ENCODE assay signal across 29 mouse cellular contexts in the genomic region with DNA sequence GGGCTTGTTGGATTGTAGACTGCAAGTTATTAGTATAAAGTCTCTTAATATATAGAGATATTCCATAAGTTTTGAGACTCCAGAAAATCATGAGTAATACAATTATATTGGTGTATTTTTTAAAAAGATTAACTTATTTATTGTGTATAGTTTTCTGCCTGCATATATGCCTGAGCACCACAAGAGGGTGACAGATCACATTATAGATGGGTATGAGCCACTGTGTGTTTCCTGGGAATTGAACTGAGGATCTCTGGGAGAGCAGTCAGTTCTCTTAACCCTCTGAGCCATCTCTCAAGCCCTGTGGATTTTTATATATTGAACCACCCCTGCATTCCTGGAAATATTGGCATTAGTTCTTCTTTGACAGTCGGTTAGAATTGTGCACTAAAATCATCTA. TPM values are rescaled to one million over a fixed set of nuclear protein-coding genes. Genes with fewer than 3 reads are reported as not detected.
DNase-seq lines count a peak whose midpoint lies in the region; ATAC-seq and TF ChIP-seq lines count a peak whose summit lies in the region.
"Had no signal": no experiment of that assay in that cellular context is flagged by ENCODE, and none has a peak within 500 bp of the region (broad histone marks: within the 10 kb centered on the region; RNA-seq: fewer than 3 reads in every experiment).

No protein-coding gene starts in this region.

- TF ChIP-seq EP300 in heart, adult 2 months (IDR thresholded peaks at IDR 0.05; ENCODE audit: insufficient read depth, low read depth, low read length), result no peak
- TF ChIP-seq EP300 in ES-Bruce4 (IDR thresholded peaks at IDR 0.05; ENCODE audit: insufficient read depth, low read depth, low read length), result no peak
- TF ChIP-seq EP300 in MEL (IDR thresholded peaks at IDR 0.05; ENCODE audit: low read depth in 1 of 2, low read length in 2 of 2), result no peak
- no peak for TF ChIP-seq EP300 in stomach, postnatal 0 days (optimal IDR thresholded peaks at IDR 0.05)

- TF ChIP-seq POLR2A in heart, adult 2 months (IDR thresholded peaks at IDR 0.05; ENCODE audit: insufficient read depth, low read depth, low read length), result no peak
- TF ChIP-seq POLR2A in ES-Bruce4 (IDR thresholded peaks at IDR 0.05; ENCODE audit: insufficient read depth, low read length) (no peak), MEL (IDR thresholded peaks at IDR 0.05; ENCODE audit: control insufficient read depth in 1 of 2, insufficient read depth in 1 of 2, low read depth in 1 of 2, low read length in 2 of 2, poor library complexity in 1 of 2) (no peak)

- H3K4me1 ChIP-seq in heart, adult 2 months (ENCODE audit: control insufficient read depth, insufficient read depth, low read length), result no peaks in the 10 kb centered on the region
- no peaks in the 10 kb centered on the region for H3K4me1 ChIP-seq in ES-Bruce4 (ENCODE audit: control insufficient read depth, insufficient read depth, low read length)
- H3K4me1 ChIP-seq in MEL (ENCODE audit: control insufficient read depth in 1 of 2, insufficient read depth in 2 of 2, low read length in 2 of 2), result no peaks in the 10 kb centered on the region
- H3K4me1 ChIP-seq in stomach, postnatal 0 days (replicated peaks; ENCODE audit: control insufficient read depth, insufficient read depth), result no peaks in the 10 kb centered on the region
- H3K4me1 ChIP-seq: embryonic facial prominence, embryonic 12.5 days; embryonic facial prominence, embryonic 15.5 days; heart, embryonic 13.5 days; hindbrain, embryonic 10.5 days; hindbrain, embryonic 13.5 days; intestine, embryonic 15.5 days had no signal

- TF ChIP-seq CTCF in heart, adult 2 months (IDR thresholded peaks at IDR 0.05), result peak; percentile 30
- peak; percentile 4 for TF ChIP-seq CTCF in ES-Bruce4 (IDR thresholded peaks at IDR 0.05; ENCODE audit: low read depth, low read length)
- peak in 1 of 3 experiments; percentile 23; a peak in 2 of 6 replicates for TF ChIP-seq CTCF in MEL (IDR thresholded peaks at IDR 0.05 in 2 of 3, conservative IDR thresholded peaks at IDR 0.05 in 1 of 3; ENCODE audit: control insufficient read depth in 1 of 3, insufficient read depth in 1 of 3, low read depth in 2 of 3, low read length in 3 of 3, poor library complexity in 1 of 3, severe bottlenecking in 1 of 3)
- 0 out of 2 replicates have a peak, but pooled peaks have one; percentile 2 for TF ChIP-seq CTCF in stomach, postnatal 0 days (IDR thresholded peaks at IDR 0.05; ENCODE audit: low read depth)

- no peaks in the 10 kb centered on the region for H3K27me3 ChIP-seq in heart, adult 2 months (ENCODE audit: control insufficient read depth, insufficient read depth, low read length)
- peaks cover 1% of the 10 kb centered on the region; the same call in 1 of the 2 replicates for H3K27me3 ChIP-seq in ES-Bruce4 (ENCODE audit: control insufficient read depth, insufficient read depth, low read length, poor library complexity, severe bottlenecking)
- no peaks in the 10 kb centered on the region for H3K27me3 ChIP-seq in MEL (ENCODE audit: control insufficient read depth in 1 of 2, insufficient read depth in 2 of 2, low read length in 2 of 2)
- H3K27me3 ChIP-seq in stomach, postnatal 0 days (ENCODE audit: control insufficient read depth, insufficient read depth, low read length), result no peaks in the 10 kb centered on the region
- H3K27me3 ChIP-seq: CH12.LX; embryonic facial prominence, embryonic 12.5 days; embryonic facial prominence, embryonic 15.5 days; heart, embryonic 13.5 days; hindbrain, embryonic 13.5 days; intestine, embryonic 15.5 days; Patski had no signal

- peak; percentile 22 for TF ChIP-seq RAD21 in MEL (IDR thresholded peaks at IDR 0.05; ENCODE audit: low read depth, low read length)

- intact Hi-C loops in heart, adult 2 months (cut with DNase I), result no loop called here
- intact Hi-C loops in heart, postnatal 36 days (cut with DNase I), result no loop called here

- DNase-seq in heart, adult 2 months, result no peak
- DNase-seq in heart, postnatal 36 days, result no peak
- DNase-seq in MEL (ENCODE audit: low read depth, low spot score), result no peak
- DNase-seq in stomach, postnatal 0 days (ENCODE audit: low spot score), result no peak
- DNase-seq in cerebellum, adult 8-10 months, result no peak
- DNase-seq in lung, postnatal 10 days, result no peak
- DNase-seq: adrenal gland, adult 8-10 months; adrenal gland, postnatal 36 days; B cell, adult 2 months; cerebellum, adult 18-20 months; cerebellum, adult 9-11 months; cerebellum, postnatal 25 days; forebrain, postnatal 0 days; gastrocnemius, postnatal 25 days; kidney, adult 11 months had no signal

- H3K79me2 ChIP-seq in heart, adult 2 months (replicated peaks; ENCODE audit: control insufficient read depth, insufficient read depth, low read length), result no peaks in the 10 kb centered on the region
- H3K79me2 ChIP-seq in MEL (ENCODE audit: control insufficient read depth, insufficient read depth, low read length, poor library complexity), result no peaks in the 10 kb centered on the region

- ATAC-seq in stomach, postnatal 0 days (ENCODE audit: low FRiP score, low TSS enrichment), result no peak
- ATAC-seq: activated CD4-positive, CD25-positive, alpha-beta regulatory T cell, adult 4 months; forebrain, embryonic 14.5 days; forebrain, postnatal 0 days; hindbrain, embryonic 16.5 days; intestine, embryonic 15.5 days; Patski had no signal

- H3K27ac ChIP-seq in heart, adult 2 months, result no peak overlapping the region
- H3K27ac ChIP-seq in ES-Bruce4 (ENCODE audit: insufficient read depth, low read length) (no peak overlapping the region), MEL (ENCODE audit: control insufficient read depth, low read depth, low read length) (no peak overlapping the region)
- no peak overlapping the region for H3K27ac ChIP-seq in stomach, postnatal 0 days (replicated peaks)
- H3K27ac ChIP-seq: embryonic facial prominence, embryonic 12.5 days; embryonic facial prominence, embryonic 15.5 days; heart, embryonic 13.5 days; hindbrain, embryonic 10.5 days; hindbrain, embryonic 13.5 days; intestine, embryonic 15.5 days had no signal

- no peaks in the 10 kb centered on the region for H3K36me3 ChIP-seq in heart, adult 2 months (ENCODE audit: control insufficient read depth, insufficient read depth, low read length)
- H3K36me3 ChIP-seq in ES-Bruce4 (ENCODE audit: control insufficient read depth, insufficient read depth, low read length, poor library complexity, severe bottlenecking) (no peaks in the 10 kb centered on the region), MEL (ENCODE audit: control insufficient read depth in 1 of 2, insufficient read depth in 2 of 2, low read length in 2 of 2) (no peaks in the 10 kb centered on the region)
- no peaks in the 10 kb centered on the region for H3K36me3 ChIP-seq in stomach, postnatal 0 days (ENCODE audit: control insufficient read depth, insufficient read depth, low read length)
- H3K36me3 ChIP-seq: embryonic facial prominence, embryonic 12.5 days; embryonic facial prominence, embryonic 15.5 days; heart, embryonic 13.5 days; hindbrain, embryonic 10.5 days; hindbrain, embryonic 13.5 days; intestine, embryonic 15.5 days had no signal

- H3K4me2 ChIP-seq in stomach, postnatal 0 days (replicated peaks; ENCODE audit: low read depth), result no peak overlapping the region
- H3K4me2 ChIP-seq: embryonic facial prominence, embryonic 12.5 days; embryonic facial prominence, embryonic 15.5 days; heart, embryonic 13.5 days; hindbrain, embryonic 13.5 days; intestine, embryonic 15.5 days had no signal

- H3K9me3 ChIP-seq in ES-Bruce4 (replicated peaks; ENCODE audit: control insufficient read depth, insufficient read depth, low read length, poor library complexity, severe bottlenecking) (no peaks in the 10 kb centered on the region), MEL (replicated peaks; ENCODE audit: insufficient read depth, low read length) (no peaks in the 10 kb centered on the region)
- H3K9me3 ChIP-seq in stomach, postnatal 0 days (ENCODE audit: control insufficient read depth, low read length), result no peaks in the 10 kb centered on the region

- H3K4me3 ChIP-seq in heart, adult 2 months, result no peak overlapping the region
- H3K4me3 ChIP-seq in ES-Bruce4 (ENCODE audit: low read depth, low read length) (no peak overlapping the region), MEL (ENCODE audit: control insufficient read depth in 1 of 2, insufficient read depth in 1 of 2, low read depth in 2 of 2, low read length in 2 of 2) (no peak overlapping the region)
- H3K4me3 ChIP-seq in stomach, postnatal 0 days (ENCODE audit: low read depth, low read length), result no peak overlapping the region
- H3K4me3 ChIP-seq: embryonic facial prominence, embryonic 12.5 days; embryonic facial prominence, embryonic 15.5 days; heart, embryonic 13.5 days; hindbrain, embryonic 10.5 days; hindbrain, embryonic 13.5 days; intestine, embryonic 15.5 days had no signal

- 78% methylated on average over 1 of the region's 1 CpGs for WGBS in heart, adult 2 months
- 88% methylated on average over 1 of the region's 1 CpGs for WGBS in stomach, postnatal 0 days

- no peak overlapping the region for H3K9ac ChIP-seq in heart, adult 2 months (ENCODE audit: low read depth, low read length)
- H3K9ac ChIP-seq in ES-Bruce4 (ENCODE audit: low read depth, poor library complexity, severe bottlenecking) (no peak overlapping the region), MEL (ENCODE audit: control insufficient read depth, low read depth, low read length, poor library complexity, severe bottlenecking) (no peak overlapping the region)
- H3K9ac ChIP-seq in stomach, postnatal 0 days (ENCODE audit: low read length), result no peak overlapping the region
- H3K9ac ChIP-seq: embryonic facial prominence, embryonic 12.5 days; embryonic facial prominence, embryonic 15.5 days; forebrain, postnatal 0 days; heart, embryonic 13.5 days; hindbrain, embryonic 13.5 days; intestine, embryonic 15.5 days had no signal

RNA-seq across cellular contexts. Expression of a gene that starts 9.7 kb away (rescaled TPM):
- total RNA-seq in heart, adult 2 months (2021), result under 1 TPM; 0.09 to 0.10 TPM
- polyA plus RNA-seq in heart, adult 2 months (2012; rRNA removed), result 0.12 TPM in 1 of 2 replicates, not detected in the other
- under 1 TPM in 1 of 2 experiments, not detected in 1; 0.08 TPM for total RNA-seq in heart, postnatal 36 days (2021)
- polyA plus RNA-seq in ES-Bruce4 (2011; ENCODE audit: insufficient read depth, insufficient read length, low read depth, missing spikeins) (1.9 and 2.7 TPM in 2 replicates), MEL (2012; ENCODE audit: insufficient read depth in 1 of 2, insufficient read length in 2 of 2, low read depth in 1 of 2, low replicate concordance in 2 of 2, missing spikeins in 1 of 2) (under 1 TPM in 1 of 2 experiments, not detected in 1; 0.14 TPM)
- total RNA-seq in MEL (2012; rRNA removed), result 0.13 and 0.27 TPM in 2 replicates
- 0.08 and 0.13 TPM in 2 replicates for polyA plus RNA-seq in stomach, postnatal 0 days (2015; fragmentation: Nextera tagmentation; extraction: Ambion mirVana)
- total RNA-seq: CH12.LX had no signal
- polyA plus RNA-seq: Patski had no signal

RNA-seq across cellular contexts. Expression of a gene that starts 22.7 kb away (rescaled TPM):
- total RNA-seq in heart, adult 2 months (2021), result under 1 TPM; 0.25 to 0.31 TPM
- polyA plus RNA-seq in heart, adult 2 months (2012; rRNA removed), result 0.35 and 1.0 TPM in 2 replicates
- total RNA-seq in heart, postnatal 36 days (2021), result under 1 TPM; 0.16 to 0.19 TPM
- 14.2 TPM in 2 replicates for polyA plus RNA-seq in ES-Bruce4 (2011; ENCODE audit: insufficient read depth, insufficient read length, low read depth, missing spikeins)
- 0.49 and 0.54 TPM in 2 replicates for total RNA-seq in MEL (2012; rRNA removed)
- polyA plus RNA-seq in MEL (2012; ENCODE audit: insufficient read depth in 1 of 2, insufficient read length in 2 of 2, low read depth in 1 of 2, low replicate concordance in 2 of 2, missing spikeins in 1 of 2), result 1 to 10 TPM in 1 of 2 experiments, not detected in 1; 1.2 TPM
- 0.06 and 0.12 TPM in 2 replicates for polyA plus RNA-seq in stomach, postnatal 0 days (2015; fragmentation: Nextera tagmentation; extraction: Ambion mirVana)
- total RNA-seq: CH12.LX; gastrocnemius, postnatal 25 days had no signal
- polyA plus RNA-seq: forebrain, embryonic 11.5 days; forebrain, postnatal 0 days; gonadal fat pad, adult 2 months; hindbrain, embryonic 13.5 days had no signal

RNA-seq across cellular contexts. Expression of a gene that starts 38.1 kb away (rescaled TPM):
- total RNA-seq in heart, adult 2 months (2021), result 1 to 10 TPM; 9.0 to 9.4 TPM
- polyA plus RNA-seq in heart, adult 2 months (2012; rRNA removed), result 0.20 and 3.6 TPM in 2 replicates
- 1 to 10 TPM; 8.2 to 9.1 TPM for total RNA-seq in heart, postnatal 36 days (2021)
- polyA plus RNA-seq in ES-Bruce4 (2011; ENCODE audit: insufficient read depth, insufficient read length, low read depth, missing spikeins) (24.5 and 26.4 TPM in 2 replicates), MEL (2012; ENCODE audit: insufficient read depth in 1 of 2, insufficient read length in 2 of 2, low read depth in 1 of 2, low replicate concordance in 2 of 2, missing spikeins in 1 of 2) (under 1 TPM in 1 of 2 experiments, not detected in 1; 0.99 TPM)
- total RNA-seq in MEL (2012; rRNA removed), result 1.7 TPM in 2 replicates
- 1.2 and 1.6 TPM in 2 replicates for polyA plus RNA-seq in stomach, postnatal 0 days (2015; fragmentation: Nextera tagmentation; extraction: Ambion mirVana)
- polyA plus RNA-seq: Patski had no signal
